Mouse (Mus musculus): Measurements from ENCODE around the gene Cox7b. TPM values are rescaled to one million over a fixed set of nuclear protein-coding genes. Genes with fewer than 3 reads are reported as not detected.

The Cox7b gene
- polyA plus RNA-seq, 1 experiment from 2014 or later, result 376 TPM

GRCm38 (mm10) chrX:106030176-106030575 lies 14.7 kb downstream of the Cox7b start:
- 86% methylated on average over 5 of the region's 5 CpGs for WGBS
- Histone ChIP-seq H3K4me1 (replicated peaks) (peaks cover 14% of the 10 kb centered on the region), H3K27ac (no peak overlapping the region), H3K9me3 (no peaks in the 10 kb centered on the region), H3K36me3 (no peaks in the 10 kb centered on the region), H3K9ac (no peak overlapping the region), H3K4me2 (no peak overlapping the region), H3K4me3 (no peak overlapping the region), H3K27me3 (no peaks in the 10 kb centered on the region)
- no peak for ATAC-seq (ENCODE audit: low FRiP score)

- ATAC-seq (ENCODE audit: low FRiP score), result no peak
- Histone ChIP-seq H3K4me3 (no peak overlapping the region), H3K9ac (no peak overlapping the region), H3K36me3 (no peaks in the 10 kb centered on the region), H3K27me3 (no peaks in the 10 kb centered on the region), H3K27ac (no peak overlapping the region), H3K9me3 (no peaks in the 10 kb centered on the region), H3K4me2 (no peak overlapping the region), H3K4me1 (replicated peaks) (peaks cover 14% of the 10 kb centered on the region)
Observed at GRCm38 (mm10) chrX:106031124-106031523, 15.6 kb downstream of the Cox7b start.

- no peaks in the 10 kb centered on the region for H3K36me3 ChIP-seq
- ATAC-seq (ENCODE audit: low FRiP score), result no peak
- WGBS, result 64% methylated on average over 2 of the region's 2 CpGs
- H3K4me3 ChIP-seq, result no peak overlapping the region
- H3K4me1 ChIP-seq (replicated peaks), result no peaks in the 10 kb centered on the region
- H3K9me3 ChIP-seq, result no peaks in the 10 kb centered on the region
- H3K4me2 ChIP-seq, result no peak overlapping the region
- no peak overlapping the region for H3K9ac ChIP-seq
- no peaks in the 10 kb centered on the region for H3K27me3 ChIP-seq
- no peak overlapping the region for H3K27ac ChIP-seq
Observed at GRCm38 (mm10) chrX:106035727-106036126, 20.2 kb downstream of the Cox7b start.

- no peak for ATAC-seq (ENCODE audit: low FRiP score)
- Histone ChIP-seq H3K4me2 (no peak overlapping the region), H3K9me3 (no peaks in the 10 kb centered on the region), H3K9ac (no peak overlapping the region), H3K27ac (no peak overlapping the region), H3K4me3 (no peak overlapping the region), H3K4me1 (replicated peaks) (no peaks in the 10 kb centered on the region), H3K27me3 (no peaks in the 10 kb centered on the region), H3K36me3 (no peaks in the 10 kb centered on the region)
- 85% methylated on average over 3 of the region's 3 CpGs for WGBS
Observed at GRCm38 (mm10) chrX:106037185-106037752, 21.8 kb downstream of the Cox7b start.

- H3K4me2 ChIP-seq, result no peak overlapping the region
- H3K9me3 ChIP-seq, result no peaks in the 10 kb centered on the region
- no peaks in the 10 kb centered on the region for H3K27me3 ChIP-seq
- 64% methylated on average over 8 of the region's 8 CpGs for WGBS
- no peaks in the 10 kb centered on the region for H3K36me3 ChIP-seq
- no peak overlapping the region for H3K9ac ChIP-seq
- no peak for ATAC-seq (ENCODE audit: low FRiP score)
- H3K4me3 ChIP-seq, result no peak overlapping the region
- H3K4me1 ChIP-seq (replicated peaks), result no peaks in the 10 kb centered on the region
- H3K27ac ChIP-seq, result no peak overlapping the region
Observed at GRCm38 (mm10) chrX:106043863-106044617, 28.5 kb downstream of the Cox7b start.

- Histone ChIP-seq H3K9me3 (no peaks in the 10 kb centered on the region), H3K9ac (no peak overlapping the region), H3K4me3 (no peak overlapping the region), H3K4me1 (replicated peaks) (no peaks in the 10 kb centered on the region), H3K36me3 (no peaks in the 10 kb centered on the region), H3K27me3 (no peaks in the 10 kb centered on the region), H3K27ac (no peak overlapping the region), H3K4me2 (no peak overlapping the region)
- ATAC-seq (ENCODE audit: low FRiP score), result no peak
- 44% methylated on average over 2 of the region's 2 CpGs for WGBS
Observed at GRCm38 (mm10) chrX:106045455-106045854, 30.0 kb downstream of the Cox7b start.

- Histone ChIP-seq H3K27ac (no peak overlapping the region), H3K4me2 (no peak overlapping the region), H3K4me1 (replicated peaks) (no peaks in the 10 kb centered on the region), H3K9ac (no peak overlapping the region), H3K27me3 (no peaks in the 10 kb centered on the region), H3K36me3 (no peaks in the 10 kb centered on the region), H3K9me3 (no peaks in the 10 kb centered on the region), H3K4me3 (no peak overlapping the region)
- WGBS, result 83% methylated on average over 9 of the region's 9 CpGs
- no peak for ATAC-seq (ENCODE audit: low FRiP score)
Observed at GRCm38 (mm10) chrX:106045928-106046327, 30.4 kb downstream of the Cox7b start.

- whole genome bisulfite sequencing, result 88% methylated on average over 1 of the region's 1 CpGs
Observed at GRCm38 (mm10) chrX:106048191-106048590, 32.7 kb downstream of the Cox7b start.

More at GRCm38 (mm10) chrX:106048191-106048590, 32.7 kb downstream of the Cox7b start:
- Histone ChIP-seq H3K27me3 (no peaks in the 10 kb centered on the region), H3K9me3 (no peaks in the 10 kb centered on the region), H3K27ac (no peak overlapping the region), H3K4me3 (no peak overlapping the region), H3K9ac (no peak overlapping the region), H3K36me3 (no peaks in the 10 kb centered on the region), H3K4me1 (replicated peaks) (no peaks in the 10 kb centered on the region), H3K4me2 (no peak overlapping the region)
- no peak for ATAC-seq (ENCODE audit: low FRiP score)

Other genes with a start within 250 kb of the Cox7b start
- 258 and 267 TPM in 2 replicates for gene Atrx, start 86.3 kb upstream of the Cox7b start, polyA plus RNA-seq (2015; fragmentation: Nextera tagmentation; extraction: Ambion mirVana)
- gene Magt1, start 3.8 kb upstream of the Cox7b start, polyA plus RNA-seq (2015; fragmentation: Nextera tagmentation; extraction: Ambion mirVana), result 25.5 and 28.0 TPM in 2 replicates
- gene Atp7a, start 11.6 kb downstream of the Cox7b start, polyA plus RNA-seq (2015; fragmentation: Nextera tagmentation; extraction: Ambion mirVana), result 17.6 and 17.9 TPM in 2 replicates
- 0.21 and 0.34 TPM in 2 replicates for gene Tlr13, start 127.5 kb downstream of the Cox7b start, polyA plus RNA-seq (2015; fragmentation: Nextera tagmentation; extraction: Ambion mirVana)
- 262 and 266 TPM in 2 replicates for gene Pgk1, start 171.4 kb downstream of the Cox7b start, polyA plus RNA-seq (2015; fragmentation: Nextera tagmentation; extraction: Ambion mirVana)
- 15.6 TPM in 2 replicates for gene Taf9b, start 205.5 kb downstream of the Cox7b start, polyA plus RNA-seq (2015; fragmentation: Nextera tagmentation; extraction: Ambion mirVana)
- not detected in 2 replicates for gene Fnd3c2, start 239.7 kb downstream of the Cox7b start, polyA plus RNA-seq (2015; fragmentation: Nextera tagmentation; extraction: Ambion mirVana)